Mouse (Mus musculus) hindbrain, embryonic 15.5 days (tissue): Measurements from ENCODE around the gene Slc25a22. TPM values are rescaled to one million over a fixed set of nuclear protein-coding genes. Genes with fewer than 3 reads are reported as not detected.
A peak's percentile ranks its signal among the peaks of the same experiment; 100 is the strongest.

Source experiments
- ATAC-seq: fragments of 200-750 bp; cut with Nextera tagmentation; 2 replicates; pipeline ENCODE4 v1.8.0; 2017; ENCODE audit warnings: low read depth, moderate number of reproducible peaks, moderate TSS enrichment; ENCODE audit not compliant: low FRiP score
- H3K27ac ChIP-seq: fragments of 300-500 bp; sonication (generic); replicated peaks from 2 replicates; pipeline ENCODE4 v1.5.1; 2015; ENCODE audit warnings: mild to moderate bottlenecking, inconsistent platforms
- H3K27me3 ChIP-seq: fragments of 300-500 bp; sonication (generic); 2 replicates; pipeline ENCODE4 v1.6.1; 2015; ENCODE audit warnings: control low read depth, inconsistent platforms
- H3K36me3 ChIP-seq: fragments of 300-500 bp; sonication (generic); 2 replicates; pipeline ENCODE4 v1.6.1; 2015; ENCODE audit warnings: control low read depth, inconsistent platforms
- H3K4me1 ChIP-seq: fragments of 300-500 bp; sonication (generic); replicated peaks from 2 replicates; pipeline ENCODE4 v1.6.1; 2015; ENCODE audit warnings: control low read depth, inconsistent platforms
- H3K4me2 ChIP-seq: fragments of 300-500 bp; sonication (generic); 2 replicates; pipeline ENCODE4 v1.6.1; 2015; ENCODE audit warnings: moderate library complexity, mild to moderate bottlenecking, inconsistent platforms
- H3K4me3 ChIP-seq: fragments of 300-500 bp; sonication (generic); 2 replicates; pipeline ENCODE4 v1.5.1; 2015; ENCODE audit warnings: mild to moderate bottlenecking, inconsistent platforms
- H3K9ac ChIP-seq: fragments of 300-500 bp; sonication (generic); 2 replicates; pipeline ENCODE4 v1.6.1; 2015; ENCODE audit warnings: inconsistent platforms
- H3K9me3 ChIP-seq: fragments of 300-500 bp; sonication (generic); 2 replicates; pipeline ENCODE4 v1.6.1; 2016; ENCODE audit warnings: control low read depth, inconsistent platforms
- WGBS: fragments of 180-500 bp; shearing (Covaris S2); methylation state at CpG from one replicate; pipeline ENCODE4 v1.1.7; 2015; 5-methylcytosine and 5-hydroxymethylcytosine counted together
- polyA plus RNA-seq: library from polyadenylated mRNA; unstranded; fragments of >200 nt; fragmentation: Nextera tagmentation; extraction: Ambion mirVana; gene quantifications from 2 replicates; pipeline ENCODE4 v1.2.1, GENCODE M21; 2015

Slc25a22 gene
- polyA plus RNA-seq, 1 experiment from 2014 or later, result 107 TPM

DNA sequence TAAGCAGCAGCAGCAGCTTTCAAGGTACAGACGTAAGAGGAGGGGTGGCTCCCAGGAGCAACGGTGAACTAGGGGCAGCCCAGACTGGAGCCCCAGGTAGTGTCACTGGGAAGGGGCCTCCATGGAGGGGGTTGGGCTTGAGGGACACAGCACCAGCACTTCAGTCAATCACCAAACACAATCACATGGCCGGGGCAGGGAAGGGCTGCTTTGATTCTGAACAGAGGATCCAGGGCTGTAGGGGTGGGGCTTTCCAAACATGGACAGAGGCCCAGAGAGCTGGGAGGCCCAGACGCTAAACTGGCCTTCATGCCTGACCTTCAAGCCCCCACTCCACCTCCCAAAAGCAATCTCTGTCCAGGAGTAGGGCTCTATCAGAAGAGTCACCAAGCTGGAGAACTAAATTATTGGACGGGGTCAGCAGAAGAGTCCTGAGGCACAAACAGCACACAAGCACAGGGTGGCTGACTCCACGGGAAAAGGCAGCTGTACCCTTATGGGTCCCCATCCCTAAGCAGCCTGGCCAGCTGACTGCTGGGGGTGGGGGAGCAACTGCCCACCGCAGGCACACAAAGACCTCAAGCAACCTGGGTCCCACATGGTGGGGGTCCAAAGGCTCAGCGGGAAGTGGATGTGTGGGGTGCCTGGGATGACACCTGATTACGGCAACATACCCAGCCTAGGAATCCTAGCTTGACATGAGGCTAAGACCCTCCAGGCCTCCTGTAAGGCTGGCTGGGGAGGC is 7.7 kb downstream of the Slc25a22 start:
- peaks cover 53% of the 10 kb centered on the region for H3K4me1 ChIP-seq
- no peaks in the 10 kb centered on the region for H3K27me3 ChIP-seq
- H3K9me3 ChIP-seq, result no peaks in the 10 kb centered on the region
- no peak overlapping the region for H3K9ac ChIP-seq
- WGBS, result 58% methylated on average over 9 of the region's 9 CpGs
- ATAC-seq, result peak; percentile 23; the same call in 1 of the 2 replicates
- peaks cover 36% of the 10 kb centered on the region for H3K36me3 ChIP-seq
- peak overlapping the region; percentile 52 for H3K4me3 ChIP-seq
- peak overlapping the region; percentile 65 for H3K4me2 ChIP-seq
- peak overlapping the region; percentile 82 for H3K27ac ChIP-seq

DNA sequence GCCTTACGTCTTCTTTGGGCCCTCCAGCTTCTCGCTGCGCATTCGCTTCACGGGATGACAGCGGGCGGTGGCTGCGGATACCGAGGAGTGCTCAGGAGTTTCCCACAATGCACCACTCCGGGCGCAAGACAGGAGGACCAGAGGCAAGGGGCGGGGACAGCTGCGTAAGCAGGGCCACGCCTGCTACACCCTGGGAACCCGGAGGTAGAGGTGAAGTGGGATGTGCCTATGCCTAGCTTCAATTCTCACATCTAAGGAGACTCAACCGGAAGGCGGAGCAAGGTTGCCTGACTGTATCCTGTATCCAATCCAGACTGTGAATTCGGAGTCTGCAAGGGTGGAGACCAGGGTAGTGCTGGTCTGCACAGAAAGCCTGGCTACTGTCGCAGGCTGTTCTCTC is 8.4 kb downstream of the Slc25a22 start, which contains the start of gene Cend1:
Gene Cend1, minus strand, starts transcription at position 182 of the 400 bp plus-strand sequence.
- Histone ChIP-seq H3K4me1 (peaks cover 46% of the 10 kb centered on the region), H3K9ac (peak within 1 kb of the TSS; percentile 66), H3K27ac (peak within 1 kb of the TSS; percentile 82), H3K4me3 (peak within 1 kb of the TSS; percentile 52), H3K27me3 (no peaks in the 10 kb centered on the region), H3K4me2 (peak within 1 kb of the TSS; percentile 65), H3K9me3 (no peaks in the 10 kb centered on the region), H3K36me3 (peaks cover 36% of the 10 kb centered on the region)
- 2% methylated on average over 19 of the region's 19 CpGs for WGBS
- ATAC-seq, result peak; percentile 86

DNA sequence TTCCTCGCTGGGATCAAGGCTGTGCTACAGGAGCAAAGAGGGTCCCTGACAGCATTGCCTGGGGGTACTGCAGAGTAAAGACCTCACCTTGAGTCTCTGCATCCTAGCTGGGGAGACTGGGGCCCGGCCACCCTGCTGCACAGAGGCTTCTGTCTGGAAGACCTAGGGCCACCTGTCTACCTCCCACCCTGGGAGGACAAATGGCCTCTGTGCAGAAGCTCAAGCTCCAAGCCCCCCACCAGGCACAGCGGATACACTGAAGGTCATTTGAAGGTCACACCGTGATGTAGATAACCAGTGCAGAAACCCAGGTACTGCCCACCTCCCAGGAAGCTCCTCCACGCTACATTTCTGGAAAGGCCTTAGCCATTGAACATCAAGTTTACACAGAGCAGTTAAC is 9.0 kb downstream of the Slc25a22 start:
- Histone ChIP-seq H3K4me2 (peak overlapping the region; percentile 65), H3K36me3 (peaks cover 36% of the 10 kb centered on the region), H3K9ac (peak overlapping the region; percentile 66), H3K4me1 (peaks cover 40% of the 10 kb centered on the region), H3K9me3 (no peaks in the 10 kb centered on the region), H3K4me3 (peak overlapping the region; percentile 52), H3K27ac (peak overlapping the region; percentile 82), H3K27me3 (no peaks in the 10 kb centered on the region)
- no peak for ATAC-seq
- WGBS, result 52% methylated on average over 5 of the region's 5 CpGs

DNA sequence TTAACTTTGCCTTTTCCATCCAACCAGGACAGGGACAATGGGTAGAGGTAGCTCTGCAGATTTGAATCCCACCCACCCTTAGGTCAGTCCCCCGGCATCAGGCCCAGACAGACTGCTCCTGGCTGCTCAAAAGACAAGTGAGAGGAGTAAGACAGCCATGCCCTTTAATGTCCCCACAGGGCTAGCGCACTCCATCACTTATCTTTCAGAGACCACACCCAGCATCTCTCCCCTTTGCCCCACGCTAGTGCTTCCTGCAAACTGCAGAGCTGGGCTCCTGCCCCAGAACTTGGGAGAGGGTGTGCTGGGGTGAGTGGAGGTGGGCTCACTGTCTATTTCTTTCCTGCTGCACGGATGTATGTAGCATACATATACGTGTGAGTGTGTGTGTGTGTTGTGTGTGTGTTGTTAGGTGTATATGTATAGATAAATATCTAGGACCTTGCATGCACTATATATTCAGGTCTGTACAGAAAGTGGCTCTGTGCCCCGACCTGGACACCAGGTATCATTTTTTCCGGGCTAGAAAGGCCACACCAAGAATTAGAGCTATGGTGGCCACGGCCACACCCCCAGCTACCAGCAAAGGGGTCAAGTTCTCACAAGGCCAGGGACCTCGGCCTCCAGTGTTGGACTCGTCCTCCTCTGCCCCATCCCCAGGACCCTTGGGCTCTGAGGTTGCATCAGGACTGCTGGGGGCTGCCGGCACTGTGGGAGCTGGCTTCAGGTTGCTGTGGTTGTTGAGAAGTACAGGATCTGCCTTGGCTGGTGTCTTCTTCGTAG is 10.6 kb downstream of the Slc25a22 start:
- Histone ChIP-seq H3K9ac (no peak overlapping the region), H3K4me2 (no peak overlapping the region), H3K9me3 (no peaks in the 10 kb centered on the region), H3K4me1 (peaks cover 24% of the 10 kb centered on the region), H3K27ac (no peak overlapping the region), H3K27me3 (no peaks in the 10 kb centered on the region), H3K36me3 (peaks cover 26% of the 10 kb centered on the region), H3K4me3 (no peak overlapping the region)
- no peak for ATAC-seq
- 90% methylated on average over 12 of the region's 12 CpGs for WGBS

DNA sequence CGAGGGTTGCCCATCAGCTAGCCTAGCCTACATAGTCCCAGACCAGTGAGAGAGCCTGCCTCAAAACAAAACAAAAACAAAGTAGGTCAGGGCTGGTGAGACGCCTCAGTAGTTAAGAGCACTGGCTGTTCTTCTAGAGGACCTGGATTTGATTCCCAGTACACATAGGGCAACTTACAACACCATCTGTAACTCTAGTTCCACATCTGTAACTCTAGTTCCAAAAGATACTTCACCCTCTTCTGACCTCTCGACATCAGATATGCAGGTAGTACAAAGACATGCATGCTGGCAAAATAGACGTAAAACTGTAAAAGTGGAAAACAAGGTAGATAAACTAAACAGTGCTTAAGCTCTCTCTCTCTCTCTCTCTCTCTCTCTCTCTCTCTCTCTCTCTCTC is 13.9 kb downstream of the Slc25a22 start:
- Histone ChIP-seq H3K4me2 (no peak overlapping the region), H3K9me3 (no peaks in the 10 kb centered on the region), H3K27me3 (no peaks in the 10 kb centered on the region), H3K4me3 (no peak overlapping the region), H3K9ac (no peak overlapping the region), H3K36me3 (peaks cover 6% of the 10 kb centered on the region; the same call in 1 of the 2 replicates), H3K27ac (no peak overlapping the region), H3K4me1 (peaks cover 9% of the 10 kb centered on the region)
- no peak for ATAC-seq
- 75% methylated on average over 4 of the region's 4 CpGs for WGBS

DNA sequence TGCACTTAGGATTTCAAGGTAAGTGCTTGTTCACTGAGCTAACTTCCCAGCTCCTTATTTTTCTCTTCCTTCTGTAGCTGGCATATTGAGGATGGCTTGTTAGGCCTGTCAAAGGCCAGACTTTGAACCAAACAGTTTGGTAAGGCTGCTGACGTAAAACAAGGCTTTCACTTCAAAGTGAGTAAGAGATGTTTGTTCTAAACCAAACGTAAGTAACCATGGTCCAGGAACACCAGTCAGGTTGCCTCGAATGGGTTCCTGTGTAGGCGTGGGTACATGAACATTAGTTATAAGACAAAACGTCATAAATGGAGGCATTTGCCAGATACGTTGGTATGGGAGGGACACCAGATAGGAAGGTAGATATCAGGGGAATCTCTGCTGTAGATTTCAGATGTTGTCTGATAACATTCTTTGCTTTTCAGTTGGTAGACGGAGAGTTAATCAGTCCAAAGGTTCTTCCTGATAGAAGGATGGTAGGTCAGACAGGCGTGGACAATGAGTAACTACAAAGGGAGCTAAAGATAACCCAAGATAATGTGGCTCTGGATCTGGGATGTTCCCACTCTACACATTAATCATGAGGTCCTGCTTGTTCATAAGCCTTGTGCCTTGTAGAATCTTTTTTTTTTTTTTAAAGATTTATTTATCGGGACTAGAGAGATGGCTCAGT is 17.5 kb downstream of the Slc25a22 start:
- Histone ChIP-seq H3K36me3 (no peaks in the 10 kb centered on the region), H3K27me3 (no peaks in the 10 kb centered on the region), H3K4me3 (no peak overlapping the region), H3K9ac (no peak overlapping the region), H3K4me2 (no peak overlapping the region), H3K27ac (no peak overlapping the region), H3K4me1 (no peaks in the 10 kb centered on the region), H3K9me3 (no peaks in the 10 kb centered on the region)
- no peak for ATAC-seq
- WGBS, result 91% methylated on average over 9 of the region's 9 CpGs

DNA sequence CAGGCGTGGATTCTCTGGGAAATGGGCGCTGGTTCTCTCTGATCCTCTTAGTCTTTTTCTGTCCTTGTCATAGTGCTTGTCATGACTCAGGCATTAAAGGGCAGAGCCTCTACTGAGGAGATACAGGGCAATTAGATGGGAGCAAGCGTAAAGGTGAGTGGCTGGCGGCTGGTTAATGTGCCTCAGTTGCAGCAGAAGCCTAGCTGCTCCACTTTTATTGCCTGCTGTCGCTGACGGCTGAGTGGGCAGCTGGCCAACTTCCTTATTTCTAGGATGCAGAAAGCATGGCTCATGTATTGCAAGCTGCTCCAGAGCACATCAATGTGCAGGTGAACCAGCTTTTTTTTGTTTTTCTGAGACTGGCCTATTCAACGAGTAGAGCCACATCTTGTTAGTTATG is 18.7 kb downstream of the Slc25a22 start:
- Histone ChIP-seq H3K9me3 (no peaks in the 10 kb centered on the region), H3K4me1 (peaks cover 5% of the 10 kb centered on the region), H3K9ac (no peak overlapping the region), H3K36me3 (no peaks in the 10 kb centered on the region), H3K27ac (no peak overlapping the region), H3K4me2 (no peak overlapping the region), H3K4me3 (no peak overlapping the region), H3K27me3 (no peaks in the 10 kb centered on the region)
- 68% methylated on average over 7 of the region's 7 CpGs for WGBS
- no peak for ATAC-seq

DNA sequence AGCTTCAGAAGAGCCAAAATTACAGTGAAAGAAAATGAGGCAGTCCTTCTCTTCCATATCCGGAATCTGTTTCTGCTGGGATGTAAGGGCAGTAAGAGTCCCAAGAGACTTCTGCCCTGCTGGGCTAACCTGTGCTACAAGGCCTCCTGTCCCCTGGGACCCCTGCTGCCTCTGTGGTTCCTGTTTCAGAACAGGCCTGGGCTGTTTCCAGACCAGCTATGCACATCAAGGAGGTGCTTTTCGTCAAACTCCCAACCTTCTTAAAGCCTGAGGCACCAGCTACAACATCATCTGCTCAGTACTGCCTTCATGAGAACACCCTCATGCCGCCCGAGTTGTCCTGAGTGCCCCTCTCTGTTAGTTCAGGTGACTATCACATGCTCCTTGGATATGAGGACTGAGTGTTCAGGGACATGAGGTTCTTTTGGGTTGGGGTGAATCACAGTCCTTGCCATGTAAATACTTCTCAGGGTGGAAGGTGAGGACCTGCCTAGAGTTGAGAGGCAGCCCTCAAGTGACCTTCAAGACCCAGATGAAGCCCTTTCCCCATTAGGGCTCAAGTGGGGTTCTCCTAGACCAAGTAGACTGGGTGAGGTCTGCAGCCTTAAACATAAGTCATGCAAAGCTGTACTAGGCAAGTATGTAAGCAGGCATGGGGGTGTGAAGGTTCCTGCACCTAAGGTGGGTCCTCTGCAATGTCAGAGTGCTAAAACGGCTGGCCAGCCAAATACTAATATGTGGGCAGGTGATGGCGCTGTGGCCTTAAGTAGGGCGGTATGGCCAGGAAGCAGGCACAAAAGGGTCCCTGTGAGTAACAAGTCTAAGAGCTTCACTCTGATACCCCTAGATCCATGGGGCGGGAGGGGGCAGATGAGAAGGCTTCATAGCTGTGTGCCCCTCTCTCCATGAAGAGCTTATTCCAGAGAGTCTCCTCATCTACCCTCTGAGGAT is 19.7 kb downstream of the Slc25a22 start:
- peaks cover 8% of the 10 kb centered on the region for H3K4me1 ChIP-seq
- no peak overlapping the region for H3K27ac ChIP-seq
- H3K4me2 ChIP-seq, result no peak overlapping the region
- no peaks in the 10 kb centered on the region for H3K9me3 ChIP-seq
- 73% methylated on average over 8 of the region's 8 CpGs for WGBS
- ATAC-seq, result no peak
- no peak overlapping the region for H3K9ac ChIP-seq
- H3K4me3 ChIP-seq, result no peak overlapping the region
- H3K36me3 ChIP-seq, result no peaks in the 10 kb centered on the region
- H3K27me3 ChIP-seq, result no peaks in the 10 kb centered on the region

DNA sequence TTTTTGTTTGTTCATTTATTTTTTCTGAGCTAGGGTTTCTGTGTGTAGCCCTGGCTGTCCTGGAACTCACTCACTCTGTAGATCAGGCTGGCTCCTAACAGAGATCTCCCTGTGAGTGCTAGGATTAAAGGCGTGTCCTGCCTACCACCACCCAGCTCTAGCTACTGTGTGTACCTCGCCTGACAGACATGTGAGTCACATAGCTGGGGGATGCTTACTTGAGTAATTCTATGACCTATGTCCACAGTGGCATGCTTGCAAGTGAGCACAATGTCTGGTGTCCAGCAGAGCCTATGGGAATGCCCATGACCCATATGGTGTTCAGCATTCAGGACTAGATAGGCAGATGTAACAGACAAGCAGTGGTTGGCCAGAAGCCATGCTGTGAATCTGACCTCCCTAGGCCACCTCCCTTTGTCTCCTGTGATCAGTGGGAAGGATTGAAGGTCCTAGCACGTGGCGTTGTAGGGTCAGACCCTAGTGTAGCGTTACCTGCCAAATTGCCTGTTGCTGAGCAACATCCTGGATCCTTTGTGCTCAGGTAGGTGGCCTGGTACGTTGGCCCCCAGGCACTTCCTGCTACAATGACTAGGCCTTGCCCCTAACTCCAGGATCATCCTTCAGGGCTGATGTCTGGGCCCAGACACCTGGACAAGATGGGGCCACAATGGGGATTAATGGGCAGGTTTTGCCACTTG is 21.4 kb downstream of the Slc25a22 start:
- no peaks in the 10 kb centered on the region for H3K27me3 ChIP-seq
- no peak overlapping the region for H3K4me3 ChIP-seq
- no peaks in the 10 kb centered on the region for H3K36me3 ChIP-seq
- no peak for ATAC-seq
- no peak overlapping the region for H3K9ac ChIP-seq
- no peaks in the 10 kb centered on the region for H3K9me3 ChIP-seq
- no peak overlapping the region for H3K4me2 ChIP-seq
- WGBS, result 77% methylated on average over 6 of the region's 6 CpGs
- peaks cover 20% of the 10 kb centered on the region for H3K4me1 ChIP-seq
- no peak overlapping the region for H3K27ac ChIP-seq

DNA sequence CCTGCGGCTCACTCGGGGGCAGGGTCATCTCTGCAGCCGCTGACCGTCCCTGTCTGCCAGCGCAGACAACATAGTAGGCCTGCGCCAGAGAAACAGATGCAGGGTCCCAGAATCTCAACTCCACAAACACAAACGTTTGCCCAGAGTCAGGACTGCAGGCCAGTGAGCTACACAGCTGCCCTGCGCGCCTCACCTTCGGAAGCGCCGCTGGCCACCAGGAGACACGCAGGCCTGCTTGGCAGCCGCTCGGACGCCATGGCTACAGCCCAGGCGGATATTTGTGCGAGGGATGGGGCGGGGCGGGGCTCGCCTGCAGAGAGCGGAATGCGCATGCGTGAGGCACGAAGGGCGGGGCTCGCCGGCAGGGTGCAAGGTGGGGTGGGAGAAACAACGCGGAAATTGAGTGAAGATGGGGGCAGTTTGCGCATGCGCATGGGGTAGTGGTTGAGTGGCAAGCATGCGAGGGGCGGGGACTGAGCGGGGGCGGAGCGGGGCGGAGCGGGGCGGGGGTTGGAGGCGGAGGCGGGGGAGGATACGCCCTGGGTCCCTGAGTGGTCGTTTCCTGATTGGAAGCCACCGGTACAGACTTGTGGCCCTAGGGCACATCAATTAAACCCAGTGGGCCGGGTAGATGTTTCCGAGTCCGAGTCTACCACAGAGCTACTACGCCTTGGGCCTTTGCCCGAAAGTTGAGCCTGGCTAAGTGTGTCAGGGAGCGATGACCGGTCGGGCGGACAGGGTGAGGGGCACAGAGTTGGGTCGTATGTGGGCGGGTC is 23.7 kb downstream of the Slc25a22 start, which contains the start of gene Gatd1:
Gene Gatd1, minus strand, starts transcription at position 328 of the 776 bp plus-strand sequence.
- Histone ChIP-seq H3K27me3 (no peaks in the 10 kb centered on the region), H3K27ac (peak within 1 kb of the TSS; percentile 89), H3K9ac (peak within 1 kb of the TSS; percentile 87), H3K36me3 (no peaks in the 10 kb centered on the region; the same call in 1 of the 2 replicates), H3K4me3 (peak within 1 kb of the TSS; percentile 77), H3K4me1 (peaks cover 24% of the 10 kb centered on the region), H3K4me2 (peak within 1 kb of the TSS; percentile 88), H3K9me3 (no peaks in the 10 kb centered on the region)
- under 1% methylated on average over 51 of the region's 56 CpGs for WGBS
- ATAC-seq, result peak; percentile 93
